Mouse (Mus musculus) ZHBTc4 (cell line): Measurements from ENCODE around the gene Rab21.

Experiments used
- DNase-seq: peaks from one replicate; pipeline ENCODE4 v3.0.0-alpha.2; 2011; ENCODE audit warnings: low read depth, low spot score

Gene Rab21

GRCm38 (mm10) chr10:115315473-115316171 lies at the start of gene Rab21:
Gene Rab21 (minus strand): TSS chr10:115315594.
- DNase-seq = peak; percentile 95

- no peak for DNase-seq
Observed at GRCm38 (mm10) chr10:115363151-115363550, 47.8 kb upstream of the Rab21 start.

DNA sequence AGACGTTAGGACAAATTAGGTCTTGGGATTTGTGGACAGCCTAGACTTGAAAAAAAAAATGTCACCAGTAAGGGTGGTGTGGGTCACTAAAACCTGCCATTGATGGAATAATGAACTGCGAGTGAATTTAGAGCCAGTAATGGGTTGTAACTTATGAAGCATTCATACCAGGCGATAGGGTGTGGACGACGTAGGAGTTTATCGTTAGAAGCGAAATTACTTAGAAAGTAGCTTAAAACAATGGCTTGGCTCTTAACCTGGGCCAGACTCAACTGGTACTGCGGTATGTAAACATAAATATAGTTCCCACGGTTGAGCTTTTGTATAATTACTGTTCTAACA lies 47.2 kb upstream of the Rab21 start:
- no peak for DNase-seq

GRCm38 (mm10) chr10:115361840-115362622 lies 46.6 kb upstream of the Rab21 start, which contains the start of gene Tmem19:
Gene Tmem19 (minus strand): TSS chr10:115362501.
- DNase-seq = peak; percentile 99

- peak; percentile 61 for DNase-seq
Observed at GRCm38 (mm10) chr10:115359066-115359465, 43.7 kb upstream of the Rab21 start.

GRCm38 (mm10) chr10:115358216-115358919 lies 43.0 kb upstream of the Rab21 start:
- no peak for DNase-seq

DNA sequence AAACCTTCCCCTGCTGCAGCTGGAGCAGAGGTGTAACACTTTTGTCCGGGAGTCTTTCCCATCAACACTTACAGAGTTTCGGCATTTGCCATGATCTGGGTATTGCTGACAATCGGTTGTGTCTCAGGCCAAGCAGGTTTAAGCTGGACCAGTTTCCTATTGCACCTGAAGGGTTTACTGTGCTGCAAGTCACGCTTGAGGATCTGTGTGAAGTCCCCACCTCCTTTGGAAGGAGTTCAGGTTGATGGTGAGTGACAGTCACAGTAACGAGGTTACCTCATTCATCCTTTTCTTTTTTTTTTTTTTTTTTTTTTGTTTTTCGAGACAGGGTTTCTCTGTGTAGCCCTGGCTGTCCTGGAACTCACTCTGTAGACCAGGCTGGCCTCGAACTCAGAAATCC lies 40.7 kb upstream of the Rab21 start:
- DNase-seq = no peak

GRCm38 (mm10) chr10:115355016-115355415 lies 39.6 kb upstream of the Rab21 start:
- no peak for DNase-seq

GRCm38 (mm10) chr10:115354553-115354952 lies 39.2 kb upstream of the Rab21 start:
- peak; percentile 76 for DNase-seq

GRCm38 (mm10) chr10:115350810-115351397 lies 35.5 kb upstream of the Rab21 start:
- peak; percentile 81 for DNase-seq

DNA sequence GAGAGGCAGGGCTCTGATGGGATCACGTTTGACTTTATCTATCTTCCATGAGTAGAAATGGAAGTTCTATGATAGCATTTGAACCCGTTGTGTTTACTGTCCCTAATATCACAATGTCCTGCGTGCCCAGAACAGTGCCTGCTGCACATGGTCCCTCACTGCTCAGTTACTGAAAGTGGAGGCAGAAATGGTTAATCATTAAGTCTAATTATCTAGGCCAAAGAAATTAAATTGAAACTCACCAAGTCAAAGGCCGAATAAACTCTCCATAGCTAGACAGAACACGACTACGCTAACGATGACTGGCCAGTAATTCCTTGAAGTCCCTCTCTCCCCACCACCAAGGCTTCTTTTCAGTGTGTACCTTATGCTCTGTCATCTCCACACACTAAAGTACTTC lies 34.1 kb upstream of the Rab21 start:
- no peak for DNase-seq

DNA sequence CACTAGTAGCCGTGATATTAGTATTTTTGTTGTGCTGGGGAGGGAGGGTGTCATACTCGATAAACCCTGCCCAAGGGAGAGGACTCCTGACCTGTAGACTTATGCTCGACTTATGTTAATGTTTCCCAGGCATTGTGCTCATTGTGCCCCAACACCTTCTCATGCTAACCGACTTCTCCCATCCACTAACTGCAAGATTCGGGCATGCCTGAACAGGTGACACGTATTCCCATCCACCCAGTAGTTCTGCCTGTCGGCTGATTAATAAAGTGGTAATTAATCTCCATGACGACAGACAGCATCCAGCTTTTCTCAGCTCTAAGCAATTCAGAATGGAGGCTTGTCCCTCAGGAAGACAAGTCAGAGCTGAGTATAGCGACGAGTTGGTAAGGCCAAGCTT lies 33.6 kb upstream of the Rab21 start:
- no peak for DNase-seq

DNA sequence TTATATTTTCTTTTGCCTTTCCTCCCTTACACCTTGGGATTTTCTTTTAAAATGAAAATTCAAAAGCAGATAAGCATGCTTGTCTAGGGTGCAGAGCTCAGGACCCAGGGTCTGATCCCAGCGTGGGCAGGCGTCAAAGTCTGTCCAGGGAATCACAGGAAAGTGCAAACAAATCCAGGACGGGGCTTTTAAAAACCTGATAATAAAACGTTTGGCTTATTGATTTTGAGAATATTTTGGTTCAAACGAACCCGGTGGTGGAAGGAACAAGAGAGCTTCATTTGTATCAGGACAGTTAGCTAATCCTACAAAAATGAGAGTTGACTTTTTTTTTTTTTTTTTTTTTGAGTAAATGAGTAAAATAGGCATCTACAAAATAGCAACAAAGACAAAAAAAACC lies 32.7 kb upstream of the Rab21 start:
- no peak for DNase-seq

- no peak for DNase-seq
Observed at GRCm38 (mm10) chr10:115346444-115346843, 31.1 kb upstream of the Rab21 start.

DNA sequence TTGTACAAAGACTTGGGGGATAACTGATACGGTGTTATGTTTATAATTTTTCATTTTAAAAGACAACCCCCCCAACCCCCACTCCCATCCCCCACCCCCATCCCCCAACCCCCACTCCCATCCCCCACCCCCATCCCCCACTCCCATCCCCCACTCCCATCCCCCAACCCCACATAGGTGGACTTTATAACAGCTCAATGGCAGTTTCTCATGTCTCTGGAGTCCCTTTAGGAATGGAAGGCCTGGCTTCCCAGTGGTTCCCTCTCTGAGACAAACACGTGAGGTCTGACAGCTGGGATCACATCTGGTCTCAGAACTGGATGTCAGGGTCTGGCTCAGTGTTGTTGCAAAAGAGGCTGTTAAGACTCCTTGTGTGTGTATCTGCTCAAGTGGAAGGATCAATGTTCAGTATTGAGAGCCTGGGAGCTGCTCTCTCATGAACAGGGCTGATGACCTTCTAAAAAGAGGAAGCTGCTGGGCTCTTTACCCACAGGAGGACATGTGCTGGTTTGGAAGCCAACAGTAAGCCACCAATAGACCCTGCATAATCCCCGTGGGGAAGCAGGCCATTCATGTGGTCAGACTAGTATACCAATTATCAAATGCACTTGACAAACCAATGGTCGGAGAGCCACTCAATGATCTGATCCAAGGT lies 27.5 kb upstream of the Rab21 start:
- DNase-seq = no peak

DNA sequence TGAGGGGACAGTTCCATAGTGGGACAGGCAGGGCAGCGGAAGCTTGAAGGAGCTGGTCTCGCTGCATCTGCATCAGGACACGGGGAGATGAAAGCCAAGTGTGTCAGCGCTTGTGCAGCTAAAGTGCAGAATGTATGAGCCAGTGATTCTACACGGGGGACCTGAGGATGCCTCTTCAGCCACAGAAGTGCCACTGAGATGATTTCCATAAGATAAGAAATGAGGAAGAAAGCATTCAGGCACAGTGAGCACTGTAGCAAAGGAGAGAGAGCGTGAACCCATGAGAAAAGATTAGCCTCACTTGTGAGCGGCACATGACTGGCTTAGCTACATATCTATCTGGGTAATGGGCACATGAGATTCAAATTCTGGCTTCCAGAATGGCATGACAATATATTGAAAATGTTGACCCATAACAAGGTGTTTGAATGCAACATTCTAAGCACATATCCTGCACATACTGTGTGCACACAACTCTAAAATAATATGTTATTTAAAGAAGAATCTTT lies 24.5 kb upstream of the Rab21 start:
- no peak for DNase-seq

- DNase-seq = no peak
Observed at GRCm38 (mm10) chr10:115336901-115337300, 21.5 kb upstream of the Rab21 start.

- no peak for DNase-seq
Observed at GRCm38 (mm10) chr10:115333528-115333927, 18.1 kb upstream of the Rab21 start.

GRCm38 (mm10) chr10:115332997-115333396 lies 17.6 kb upstream of the Rab21 start:
- DNase-seq = no peak

DNA sequence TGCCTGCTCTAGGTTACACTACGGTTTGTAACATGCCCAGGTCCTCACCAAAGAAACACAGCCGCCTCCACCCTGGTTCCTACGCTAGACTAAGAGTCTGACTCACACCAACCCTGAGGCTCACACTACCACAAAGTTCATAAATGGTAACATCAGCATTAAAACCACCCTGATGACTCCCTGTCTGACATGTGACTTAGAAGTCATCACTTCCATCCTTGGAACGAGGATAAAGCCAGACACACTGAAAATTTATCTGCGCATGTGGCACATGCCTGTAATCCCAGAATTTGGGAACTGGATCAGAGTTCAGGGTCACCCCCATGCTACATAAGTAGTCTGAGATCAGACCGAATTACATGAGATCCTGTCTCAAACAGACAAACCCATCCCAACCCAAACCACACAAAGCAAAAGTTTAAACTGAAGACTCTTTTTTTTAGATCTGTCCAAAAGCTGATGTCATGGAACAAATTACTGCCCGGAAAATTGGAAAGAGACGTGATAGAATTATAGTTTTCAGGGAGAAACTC lies 17.1 kb upstream of the Rab21 start:
- DNase-seq = no peak

GRCm38 (mm10) chr10:115329010-115329530 lies 13.7 kb upstream of the Rab21 start:
- no peak for DNase-seq
